Mouse (Mus musculus): ENCODE measurements at regions not wholly inside any gene's neighbourhood (a gene's known extent, or its start where the extent isn't known, plus 50 kb on each side); places are given as distances from the start of the nearest gene placed in this dataset.

- no peak for TF ChIP-seq POLR2A (IDR thresholded peaks at IDR 0.05; ENCODE audit: borderline replicate concordance, low read depth, low read length)
- no peak for TF ChIP-seq CTCF (IDR thresholded peaks at IDR 0.05; ENCODE audit: low read depth, low read length)
Measured at GRCm38 (mm10) chr9:61315371-61316298, 56.5 kb upstream of the Tle3 start.

Measured in bone marrow macrophage, adult 2 months (primary cell).